Mouse (Mus musculus): ENCODE measurements around the gene 4930449I24Rik.

- TF ChIP-seq CTCF (IDR thresholded peaks at IDR 0.05; ENCODE audit: extremely low read depth, insufficient read depth, low read length): no peak
- no peak for TF ChIP-seq POLR2A (IDR thresholded peaks at IDR 0.05; ENCODE audit: extremely low read depth, insufficient read depth, low read length)
These were observed 40.6 kb upstream of the 4930449I24Rik start for GRCm38 (mm10) chr5:146461612-146462011.

All from cortical plate, adult 2 months (tissue).